Mouse (Mus musculus) B cell, adult 2 months (primary cell): Measurements from ENCODE around the gene Nfatc4.

Source experiments
- DNase-seq, 2 experiments: peaks; one replicate each; pipeline ENCODE4 v3.0.0; 2022

The Nfatc4 gene

DNA sequence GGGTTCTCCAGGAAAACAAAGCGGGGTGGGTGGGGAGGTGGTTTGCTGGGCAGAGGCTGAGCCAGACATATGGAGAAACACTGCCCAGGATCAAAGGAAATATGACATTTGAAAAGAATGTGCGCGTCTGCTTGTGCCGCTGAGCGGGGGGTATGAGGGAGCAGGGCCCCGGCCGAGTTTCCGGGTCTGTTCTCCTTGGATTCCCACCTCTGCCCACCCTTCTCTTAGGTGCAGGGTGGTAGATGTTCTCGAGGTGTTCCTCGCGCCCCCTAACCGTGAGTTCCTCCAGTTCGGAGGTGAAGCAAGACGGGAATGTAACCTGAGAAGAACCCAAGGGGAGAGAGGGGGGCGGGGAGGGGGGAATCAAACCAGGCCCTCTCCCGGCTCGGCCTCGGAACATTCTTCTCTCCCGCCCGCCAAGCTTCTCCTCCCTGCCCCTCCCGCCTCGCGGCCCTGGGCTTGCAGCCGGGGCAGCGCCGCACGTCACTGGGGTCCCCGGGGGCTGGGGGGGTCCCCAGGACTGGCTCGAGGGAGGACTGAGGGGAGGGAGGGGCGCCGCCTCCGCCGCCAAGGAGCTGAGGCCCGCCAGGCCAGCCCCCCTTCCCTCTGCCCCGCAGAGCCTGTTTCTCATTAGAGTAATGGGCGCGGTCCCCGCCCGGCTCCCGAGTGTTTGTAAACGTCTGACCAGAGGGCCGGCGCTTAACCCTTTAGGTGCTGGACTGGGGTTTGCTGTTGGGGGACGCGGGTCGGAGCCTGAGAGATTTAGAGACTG, at the start of gene Nfatc4:
Nfatc4 (plus strand) TSS at position 154 of the 772 bp plus-strand sequence.
- peak; percentile 22 to 26 for DNase-seq

DNA sequence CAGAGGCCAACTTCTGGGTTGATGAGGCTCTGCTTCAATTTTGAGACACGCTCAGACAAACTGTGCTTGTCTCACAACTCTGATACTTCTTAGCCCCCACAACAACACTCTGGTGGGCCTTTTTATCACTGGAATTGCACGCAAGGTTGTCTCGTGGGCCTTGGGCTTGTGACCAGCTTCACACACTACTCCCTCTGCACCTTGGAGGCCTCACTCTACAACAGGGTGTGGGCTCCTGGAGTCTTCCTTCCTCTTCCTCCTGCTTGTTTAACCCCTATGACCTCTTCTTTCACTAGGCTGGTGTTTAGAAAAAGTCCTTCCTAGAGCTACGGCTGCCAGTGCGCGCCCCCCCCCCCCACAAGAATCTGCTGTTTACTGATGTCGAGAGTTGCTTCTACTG, 46.2 kb upstream of the Nfatc4 start:
- no peak for DNase-seq

DNA sequence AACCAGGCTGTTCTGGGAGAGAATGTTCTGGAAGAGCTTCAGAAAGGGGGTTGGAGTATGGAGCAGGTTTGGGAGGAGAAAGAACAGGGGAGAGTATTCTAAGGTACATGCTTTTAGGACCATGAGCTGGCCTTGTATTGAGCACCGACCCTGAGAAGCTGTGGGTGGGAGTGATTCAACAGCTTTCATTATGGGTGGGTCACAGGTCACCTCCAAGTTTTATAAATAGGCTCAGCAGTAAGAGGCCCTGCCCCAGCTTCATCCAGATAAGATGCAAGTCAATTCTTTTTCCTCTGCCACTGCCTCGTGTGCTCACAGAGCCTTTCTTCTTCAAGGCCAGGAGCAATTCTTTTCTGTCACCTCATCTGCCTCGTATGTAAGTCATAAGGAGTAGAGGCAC, 45.8 kb upstream of the Nfatc4 start:
- DNase-seq: no peak

DNA sequence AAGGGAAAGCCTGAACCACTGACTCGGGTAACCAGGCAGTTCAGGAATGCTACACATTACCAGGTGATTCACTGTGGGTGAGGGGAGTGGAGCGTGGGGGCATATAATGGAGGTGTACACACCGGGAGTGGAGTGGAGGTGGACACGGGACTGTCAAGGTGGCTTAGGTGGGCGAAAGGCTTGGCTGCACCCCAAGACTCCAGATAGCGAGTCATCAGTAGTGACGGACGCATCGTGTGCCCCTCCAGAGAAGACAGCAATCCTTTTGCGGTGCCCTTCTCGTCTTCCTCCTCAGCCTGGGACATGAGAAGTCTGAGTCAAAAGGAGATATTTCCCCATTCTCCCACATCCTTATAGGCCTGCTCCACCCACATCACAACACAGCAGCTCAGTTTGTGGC, 45.1 kb upstream of the Nfatc4 start:
- peak in 1 of 2 experiments; percentile 0 for DNase-seq

DNA sequence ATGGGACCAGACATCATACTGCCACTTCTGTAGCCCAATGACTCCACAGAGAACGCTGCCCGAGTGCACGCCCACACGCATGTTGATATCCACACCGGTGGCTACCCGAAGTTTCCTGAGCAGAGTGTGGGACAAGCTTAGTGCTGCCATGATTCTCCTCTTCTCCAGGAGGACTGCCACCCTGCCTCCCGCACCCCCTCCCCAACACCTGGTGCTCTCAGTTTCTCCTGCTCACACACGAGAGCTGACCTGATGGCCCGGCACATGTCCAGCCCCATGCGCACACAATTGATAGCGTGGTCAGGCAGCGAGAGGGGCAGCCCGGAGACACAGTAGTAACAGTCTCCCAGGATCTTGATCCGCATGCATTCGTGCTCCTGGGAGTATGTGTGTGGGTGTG, 44.3 kb upstream of the Nfatc4 start:
- peak in 1 of 2 experiments; percentile 0 for DNase-seq

DNA sequence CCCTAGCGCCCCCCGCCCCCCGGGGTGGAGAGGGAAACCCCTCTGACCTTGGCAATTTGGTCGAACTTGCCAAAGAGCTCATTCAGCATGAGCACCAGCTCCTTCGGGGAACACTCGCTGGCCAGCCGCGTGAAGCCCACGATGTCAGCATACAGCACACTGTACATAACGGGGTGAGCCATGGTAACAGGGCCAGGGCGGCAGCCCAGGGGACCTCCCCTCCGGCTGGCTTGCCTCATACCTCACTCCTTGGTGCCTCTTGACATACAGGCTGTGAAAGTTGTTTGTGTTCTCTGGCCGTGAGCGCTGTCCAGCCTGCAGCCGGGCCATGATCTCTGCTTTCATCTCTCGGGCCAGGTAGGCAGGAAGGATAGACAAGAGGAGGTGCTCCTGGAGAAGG, 43.3 kb upstream of the Nfatc4 start:
- DNase-seq: peak; percentile 0

DNA sequence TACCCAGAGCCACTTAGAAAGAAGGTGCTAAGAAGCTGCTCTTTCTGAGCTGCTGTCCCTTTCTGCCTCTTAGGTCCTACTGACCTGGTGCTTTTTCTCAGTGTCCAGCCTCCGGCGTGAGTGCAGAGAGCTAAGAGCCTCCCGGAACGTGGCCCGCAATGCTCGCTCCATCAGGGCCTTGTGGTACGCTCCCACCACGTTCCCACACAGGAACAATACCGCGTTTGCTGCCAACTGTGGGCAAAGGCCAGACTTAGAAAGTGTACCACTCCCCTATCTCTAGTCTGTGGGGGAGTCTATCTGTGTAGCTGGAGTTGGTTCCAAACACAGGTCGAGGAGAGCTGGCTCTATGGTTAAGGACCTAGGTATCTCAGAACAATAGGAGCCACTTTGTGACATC, 42.2 kb upstream of the Nfatc4 start:
- no peak for DNase-seq

DNA sequence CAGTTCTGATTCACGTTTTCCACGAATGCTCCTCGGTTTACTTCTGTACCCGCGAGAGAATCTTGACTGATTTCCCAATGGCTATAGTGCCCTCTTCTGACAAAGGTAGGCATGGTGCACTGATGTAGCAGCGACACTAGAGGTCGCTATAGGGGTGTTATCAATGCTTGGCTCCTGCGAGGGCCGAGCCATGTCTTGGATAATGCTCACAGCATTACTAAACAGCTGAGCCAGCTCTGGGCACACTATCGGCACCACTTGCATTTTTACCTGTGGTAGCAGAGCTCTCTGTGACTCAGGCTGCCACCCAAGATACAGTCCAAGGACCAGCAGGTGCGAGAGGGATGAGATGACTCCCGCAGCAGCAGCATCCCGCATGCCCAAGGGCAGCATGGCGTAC, 41.6 kb upstream of the Nfatc4 start:
- DNase-seq: peak; percentile 64 to 67

DNA sequence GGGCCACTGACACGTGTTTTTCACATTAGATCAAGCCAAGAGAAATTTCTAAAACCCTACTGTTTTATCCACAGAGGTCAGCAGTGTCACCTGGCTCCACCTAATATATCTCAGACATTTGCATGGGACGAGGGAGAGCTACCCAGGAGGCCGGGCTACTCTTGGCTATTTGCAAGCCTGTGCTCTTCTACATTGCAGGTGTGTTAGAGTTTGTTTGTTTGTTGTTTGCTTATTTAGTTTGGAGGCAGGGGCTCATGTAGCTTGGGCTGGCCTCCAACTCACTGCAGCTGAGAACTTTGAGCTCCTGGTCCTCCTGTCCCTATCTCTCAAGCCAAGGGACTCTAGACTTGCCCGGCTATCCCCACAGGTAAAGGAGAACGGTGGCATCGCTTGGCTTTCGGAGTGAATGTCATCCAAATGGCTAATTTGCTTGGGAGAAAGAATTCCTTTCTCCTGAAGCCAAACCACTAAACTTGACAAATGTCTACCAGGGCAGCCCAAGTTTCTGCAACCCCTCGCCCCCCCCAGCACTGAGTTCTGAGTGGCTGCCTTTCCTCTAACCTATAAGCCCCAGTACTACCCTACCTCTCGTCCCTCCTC, 40.5 kb upstream of the Nfatc4 start:
- DNase-seq: no peak

DNA sequence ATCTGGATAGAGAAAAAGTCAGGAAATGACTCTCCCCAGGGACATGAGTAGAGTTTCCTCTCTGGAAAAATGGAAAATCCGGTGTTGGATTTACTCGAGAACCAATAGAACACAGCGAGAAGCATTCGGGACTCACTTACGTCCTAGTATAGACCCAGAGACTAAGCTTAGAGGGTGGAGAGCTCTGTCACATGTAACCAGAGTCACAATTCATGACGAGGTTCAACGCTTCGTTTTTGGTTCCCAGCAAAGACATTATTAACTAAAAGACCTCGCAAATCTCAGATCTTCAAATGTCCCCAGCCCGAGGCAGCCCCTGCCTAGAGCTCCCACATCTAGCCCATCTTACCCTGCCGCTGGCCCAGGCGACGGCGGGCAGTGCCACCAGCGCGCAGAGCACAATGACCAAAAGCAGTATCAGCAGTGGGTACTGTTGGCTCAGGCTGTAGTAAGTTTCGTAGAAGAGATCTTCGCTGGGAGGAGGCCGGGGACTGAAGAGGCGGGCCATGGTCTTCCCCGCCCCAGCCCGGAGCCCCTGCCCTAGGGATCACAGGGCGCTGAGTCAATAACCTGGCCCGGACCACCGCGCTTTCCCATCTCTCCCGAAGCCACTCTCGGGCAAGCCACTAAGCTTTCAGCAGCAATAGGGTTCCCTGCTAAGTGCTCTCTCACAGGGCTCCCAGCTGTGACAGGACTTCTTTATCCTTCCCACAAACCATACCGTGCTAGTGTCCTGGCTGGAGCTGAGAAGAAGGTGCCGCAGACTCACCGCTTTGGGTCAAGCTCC, 39.6 kb upstream of the Nfatc4 start:
- no peak for DNase-seq

DNA sequence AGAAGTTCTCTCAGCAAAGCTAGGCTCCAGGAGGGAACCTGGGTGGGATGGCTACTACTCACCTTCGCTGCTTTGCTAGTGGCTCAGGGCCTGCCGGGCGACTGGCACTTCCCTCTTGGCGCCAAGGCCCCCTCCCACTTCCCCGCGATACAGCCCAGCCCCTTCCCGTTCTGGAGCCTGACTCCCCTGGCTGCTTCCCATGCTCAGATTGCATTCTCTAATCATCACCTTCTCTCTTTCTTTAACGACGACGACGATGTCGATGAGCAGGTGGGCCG, 39.0 kb upstream of the Nfatc4 start, which contains the start of gene Adcy4:
Adcy4 (minus strand) TSS at position 138 of the 278 bp plus-strand sequence.
- no peak for DNase-seq

DNA sequence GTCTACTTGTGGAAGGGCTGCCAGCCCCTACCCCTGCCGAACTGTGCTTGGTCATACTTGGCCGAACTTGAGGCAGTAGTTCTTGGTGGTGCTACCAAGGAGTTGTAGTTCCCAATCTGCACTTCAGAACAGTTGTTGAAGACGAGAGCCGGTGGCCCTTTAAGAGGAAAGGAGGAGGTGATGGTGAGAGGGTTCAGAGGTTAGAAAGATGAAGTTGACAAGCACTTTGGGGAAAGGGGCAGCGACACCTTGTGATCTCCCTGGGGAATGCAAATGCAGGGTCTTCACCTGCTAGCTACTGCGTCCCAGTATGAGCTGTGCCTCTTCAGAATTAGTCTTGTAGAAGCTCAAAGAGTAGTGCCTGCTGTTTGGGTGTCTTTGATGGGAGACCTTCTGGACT, 37.7 kb upstream of the Nfatc4 start:
- no peak for DNase-seq

DNA sequence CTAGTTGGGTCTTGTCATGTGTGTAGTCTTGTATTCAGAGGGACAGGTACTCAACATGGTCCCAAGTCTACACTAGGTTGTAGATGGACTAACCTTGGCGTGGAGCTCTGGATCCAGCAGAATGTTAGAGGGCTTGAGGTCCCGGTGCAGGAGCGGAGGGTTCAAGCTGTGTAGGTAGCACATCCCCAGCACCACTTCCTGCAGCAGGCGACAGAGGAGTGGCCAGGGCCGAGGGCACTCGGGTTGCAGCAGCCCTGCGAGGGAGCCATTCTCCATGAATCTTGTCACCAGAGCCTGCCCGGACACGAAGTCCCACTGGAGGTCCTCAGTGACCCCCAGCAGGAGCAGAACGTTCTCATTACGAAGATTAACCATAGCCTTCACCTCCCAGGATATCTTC, 35.2 kb upstream of the Nfatc4 start:
- no peak for DNase-seq

DNA sequence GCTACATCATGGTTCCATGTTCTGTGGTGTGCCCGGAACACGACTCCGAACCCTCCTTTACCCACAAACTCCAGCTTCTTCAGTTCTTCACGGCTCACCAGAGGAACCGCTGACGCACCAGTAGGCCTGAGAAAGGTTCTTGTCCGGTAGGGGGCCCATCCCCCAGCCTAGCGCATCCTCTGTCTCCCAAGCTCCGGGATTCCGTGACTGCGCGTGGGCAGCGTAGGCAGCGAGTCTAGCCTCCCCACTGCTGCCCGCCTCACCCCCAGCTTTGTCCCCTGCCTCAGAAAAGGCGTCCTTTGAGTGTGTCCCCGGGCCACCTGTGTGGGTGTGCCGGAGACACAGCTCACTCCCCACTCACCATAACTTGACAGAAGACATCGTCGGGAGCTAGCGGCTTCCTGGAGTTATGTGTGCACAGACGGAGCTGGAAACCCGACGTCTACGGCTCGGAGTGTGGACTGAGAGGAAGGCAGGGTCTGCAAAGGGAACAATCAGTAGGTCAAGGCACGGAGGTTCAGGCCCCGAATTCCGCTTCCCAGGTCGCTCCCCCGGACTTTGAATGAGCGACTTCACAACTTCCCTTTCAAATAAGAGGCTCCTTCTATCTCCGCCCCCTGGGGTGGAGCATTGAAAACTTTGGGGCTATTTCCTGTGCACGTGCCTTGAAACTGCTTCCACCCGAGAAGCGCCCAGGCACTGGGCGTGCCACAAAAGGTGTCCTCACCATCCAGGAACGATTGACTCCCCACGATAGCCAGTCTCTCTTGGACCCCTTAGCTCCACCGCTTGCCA, 34.5 kb upstream of the Nfatc4 start, which contains the start of gene Ripk3:
Ripk3 (minus strand) TSS at position 610 of the 795 bp plus-strand sequence.
- DNase-seq: peak; percentile 78 to 85

DNA sequence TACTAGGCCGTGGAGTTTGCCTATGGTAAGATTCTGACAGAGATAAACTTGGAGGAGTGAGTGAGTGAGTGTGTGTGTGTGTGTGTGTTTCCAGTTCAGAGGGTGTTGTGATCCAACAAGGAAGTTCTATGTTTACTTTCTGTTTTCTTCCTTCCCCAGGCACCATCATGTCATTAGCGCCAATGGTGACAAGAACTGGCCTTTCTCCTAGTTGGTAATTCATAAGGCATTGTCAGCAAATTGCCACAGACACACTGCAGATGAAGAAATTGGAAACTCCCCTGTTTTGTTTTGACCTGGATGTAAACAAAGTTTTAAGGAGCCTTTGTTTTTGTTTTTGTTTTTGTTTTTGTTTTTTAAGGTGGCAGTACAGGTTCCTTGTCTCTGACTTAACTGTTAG, 29.5 kb upstream of the Nfatc4 start:
- DNase-seq: no peak

DNA sequence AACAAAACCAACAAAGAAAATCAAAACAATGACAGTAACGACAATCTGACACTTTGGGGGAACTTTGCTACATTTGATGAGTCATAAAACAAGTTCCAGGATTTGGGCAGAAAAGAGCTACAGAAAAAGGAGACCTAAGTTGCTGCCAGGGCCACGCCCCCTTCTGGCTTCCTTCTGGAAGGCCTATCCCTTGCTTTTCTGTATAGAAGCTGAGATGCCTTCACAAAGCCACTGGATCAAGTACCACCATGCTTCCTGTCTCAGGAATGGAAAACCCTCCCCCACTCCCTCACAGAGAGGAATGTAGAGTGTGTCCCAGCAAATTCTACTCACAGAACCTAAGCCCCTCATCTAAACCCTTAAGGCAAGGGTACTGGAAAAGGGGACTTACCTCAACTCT, 29.0 kb upstream of the Nfatc4 start:
- DNase-seq: no peak

DNA sequence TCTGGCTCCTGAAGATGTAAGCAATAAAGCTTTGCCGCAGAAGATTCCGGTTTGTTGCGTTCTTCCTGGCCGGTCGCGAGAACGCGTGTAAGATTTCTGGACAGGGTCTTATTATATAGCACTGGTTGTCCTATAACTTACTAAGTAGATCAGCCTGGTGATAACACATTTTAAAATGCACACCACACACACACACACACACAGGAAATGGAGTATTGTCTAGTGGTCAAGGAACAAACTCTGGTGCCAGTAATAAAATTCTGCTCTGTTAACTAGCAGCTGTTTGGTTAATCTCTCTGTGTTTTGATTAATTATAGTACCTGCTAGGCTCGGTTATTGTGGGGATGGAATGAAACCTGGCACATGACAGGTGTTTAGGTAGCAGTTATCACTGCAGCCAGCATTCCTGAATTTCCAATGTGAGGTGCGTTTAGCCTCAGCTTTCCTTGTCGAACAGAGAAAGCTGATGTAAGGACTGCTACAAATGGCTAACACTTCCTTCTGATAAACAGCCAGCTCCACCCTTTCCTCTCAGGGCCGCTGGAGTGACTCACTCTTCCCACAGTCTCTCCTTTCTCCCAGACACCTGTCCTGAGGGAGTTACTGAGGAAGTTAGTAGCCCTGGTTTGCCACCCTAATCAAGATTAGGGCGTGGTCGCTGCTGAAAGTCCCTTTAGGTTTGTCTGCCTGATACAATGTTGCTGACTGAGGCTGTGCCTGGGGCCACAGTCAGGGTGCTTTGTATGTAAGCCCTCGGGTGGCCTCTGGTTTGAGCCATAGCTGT, 27.4 kb upstream of the Nfatc4 start:
- DNase-seq: no peak

DNA sequence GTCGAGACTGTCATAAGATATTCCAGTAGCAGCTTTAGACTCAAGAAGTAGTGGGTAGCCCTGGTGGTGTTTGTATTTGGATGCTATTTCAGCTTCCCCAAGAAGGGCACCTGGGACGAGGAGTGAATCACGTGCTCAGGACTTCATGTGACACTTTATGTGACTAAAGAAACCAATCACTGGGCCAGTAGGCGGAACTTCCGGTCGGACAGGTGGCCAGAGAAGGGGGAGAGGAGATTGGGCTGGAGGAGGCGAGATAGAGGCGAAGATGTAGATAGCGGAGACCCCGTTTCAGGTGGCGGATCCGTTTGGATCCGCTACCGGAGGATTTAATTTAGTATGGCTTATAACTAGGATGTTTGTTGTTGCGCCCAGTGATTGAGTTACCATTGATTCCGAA, 8.1 kb upstream of the Nfatc4 start:
- DNase-seq: peak; percentile 47 to 50

DNA sequence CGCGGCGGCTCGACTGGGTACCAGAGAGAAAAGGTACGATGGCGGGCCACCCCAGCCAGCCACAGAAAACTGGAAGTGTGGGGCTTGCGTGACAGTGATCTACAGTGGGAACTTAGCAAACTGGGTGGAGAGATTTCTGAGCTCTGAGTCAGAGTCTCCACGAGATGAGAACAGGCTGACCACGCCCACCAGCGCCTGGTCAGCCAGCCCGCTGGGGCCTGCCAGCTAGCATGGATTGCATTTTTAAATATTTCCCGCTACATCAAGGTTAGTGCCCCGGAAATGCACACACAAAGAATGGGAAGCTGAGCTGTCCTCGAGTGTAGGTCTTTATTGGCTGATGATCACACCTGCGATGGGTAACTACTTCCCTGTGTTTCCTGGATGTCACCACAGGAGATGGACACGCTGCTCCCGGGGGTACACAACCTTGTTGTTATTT, 7.6 kb upstream of the Nfatc4 start:
- DNase-seq: no peak

DNA sequence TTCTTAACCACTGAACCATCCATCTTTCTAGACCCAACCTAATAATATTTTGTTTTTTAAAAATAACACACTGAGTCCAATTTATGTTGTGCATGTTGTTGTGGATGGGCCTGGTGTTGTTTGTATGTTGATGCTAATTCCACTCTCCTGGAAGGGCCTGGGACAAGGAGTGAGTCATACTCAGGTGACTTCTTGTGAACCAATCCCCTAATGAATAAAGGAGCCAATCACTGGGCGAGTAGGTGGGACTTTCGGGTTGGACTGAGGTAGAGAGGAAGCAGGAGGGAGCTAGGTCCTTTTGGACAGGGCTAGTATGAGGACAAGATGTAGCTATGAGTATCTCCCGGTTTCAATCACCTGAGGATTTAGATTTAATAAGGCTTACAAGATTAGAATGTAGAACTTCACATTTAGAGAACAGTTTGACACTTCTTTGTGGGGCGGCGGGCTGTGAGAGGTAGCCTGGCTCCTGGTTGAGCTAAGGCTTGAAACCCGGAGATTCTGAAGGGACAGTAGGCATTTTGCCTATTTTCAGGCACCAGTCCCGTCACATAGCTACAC, 3.0 kb upstream of the Nfatc4 start:
- DNase-seq: no peak

DNA sequence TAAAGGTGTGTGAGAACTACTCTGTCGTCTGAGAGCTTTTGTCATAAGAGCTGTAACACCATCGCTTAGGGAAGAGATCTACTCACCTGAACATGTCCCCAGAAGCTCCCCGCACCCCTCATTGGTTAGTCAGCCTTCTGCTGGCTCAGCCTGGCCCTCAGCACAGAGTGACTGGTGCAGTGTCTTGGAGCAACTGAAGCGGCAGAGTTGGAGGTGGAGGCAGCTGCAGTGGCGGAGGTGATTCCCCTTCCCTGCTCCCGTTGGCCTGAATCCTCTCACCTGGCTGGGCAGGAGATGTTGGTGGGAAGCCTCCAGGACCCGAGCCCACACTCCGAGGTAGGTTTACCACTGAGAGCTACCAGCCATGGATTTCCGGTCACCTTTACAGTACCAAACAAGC, 2.4 kb upstream of the Nfatc4 start:
- no peak for DNase-seq

DNA sequence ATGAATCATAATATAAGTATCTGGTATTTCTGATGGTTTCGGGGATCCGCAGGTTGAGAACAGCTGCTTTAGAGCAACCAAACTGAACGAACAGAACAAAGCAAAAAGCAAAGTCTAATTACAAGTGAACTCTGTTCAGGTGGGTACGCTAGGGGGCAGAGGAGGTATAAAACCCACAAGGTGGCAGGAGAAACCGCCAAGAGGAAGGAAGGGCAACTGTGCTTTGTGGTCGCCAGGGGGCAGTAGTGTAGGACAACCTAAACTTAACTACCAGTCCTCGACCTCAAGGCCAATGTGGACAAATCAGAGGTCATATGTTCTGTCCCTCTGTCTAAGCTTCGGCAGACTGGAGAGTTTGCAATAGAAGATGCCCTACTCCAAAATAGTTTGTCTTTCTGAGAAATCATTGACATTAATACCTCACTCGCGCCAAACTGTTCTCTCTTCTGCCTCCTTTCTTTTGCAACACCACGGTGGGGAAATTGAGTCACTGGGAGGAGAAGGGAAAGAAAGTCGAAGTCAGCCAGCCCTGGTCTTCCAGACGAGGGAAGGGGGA, 431 bp upstream of the Nfatc4 start:
- peak; percentile 83 to 85 for DNase-seq
